Mouse (Mus musculus) right cerebral cortex, adult 18-20 months (tissue): ENCODE data around the gene Agr2.

Experiments used
- DNase-seq: peaks from one replicate; pipeline ENCODE4 v3.0.0; 2022; ENCODE audit warnings: mixed read lengths

The Agr2 gene

DNA sequence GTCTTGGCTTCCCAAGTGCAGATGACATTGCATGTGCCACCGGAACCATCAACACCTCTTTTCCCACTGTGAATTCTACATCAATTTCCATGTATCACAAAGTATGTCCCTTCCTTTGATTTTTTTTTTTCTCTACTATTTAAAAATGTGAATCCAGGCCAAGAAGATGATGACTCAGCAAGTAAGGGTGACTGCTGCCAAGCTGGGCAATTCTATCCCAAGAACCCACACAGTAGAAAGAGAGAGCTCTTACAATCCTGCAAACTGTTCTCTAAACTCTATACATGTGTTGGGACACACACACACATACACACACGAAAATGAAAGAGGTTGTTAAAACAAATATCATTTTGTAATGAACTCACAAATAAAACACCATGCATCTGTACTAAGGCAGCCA, 34.5 kb downstream of the Agr2 start:
- peak; percentile 47 for DNase-seq

- DNase-seq = peak; percentile 68
Measured at GRCm38 (mm10) chr12:36028968-36029645, 36.4 kb downstream of the Agr2 start.

- DNase-seq = no peak
Measured at GRCm38 (mm10) chr12:36029687-36030086, 37.0 kb downstream of the Agr2 start.

DNA sequence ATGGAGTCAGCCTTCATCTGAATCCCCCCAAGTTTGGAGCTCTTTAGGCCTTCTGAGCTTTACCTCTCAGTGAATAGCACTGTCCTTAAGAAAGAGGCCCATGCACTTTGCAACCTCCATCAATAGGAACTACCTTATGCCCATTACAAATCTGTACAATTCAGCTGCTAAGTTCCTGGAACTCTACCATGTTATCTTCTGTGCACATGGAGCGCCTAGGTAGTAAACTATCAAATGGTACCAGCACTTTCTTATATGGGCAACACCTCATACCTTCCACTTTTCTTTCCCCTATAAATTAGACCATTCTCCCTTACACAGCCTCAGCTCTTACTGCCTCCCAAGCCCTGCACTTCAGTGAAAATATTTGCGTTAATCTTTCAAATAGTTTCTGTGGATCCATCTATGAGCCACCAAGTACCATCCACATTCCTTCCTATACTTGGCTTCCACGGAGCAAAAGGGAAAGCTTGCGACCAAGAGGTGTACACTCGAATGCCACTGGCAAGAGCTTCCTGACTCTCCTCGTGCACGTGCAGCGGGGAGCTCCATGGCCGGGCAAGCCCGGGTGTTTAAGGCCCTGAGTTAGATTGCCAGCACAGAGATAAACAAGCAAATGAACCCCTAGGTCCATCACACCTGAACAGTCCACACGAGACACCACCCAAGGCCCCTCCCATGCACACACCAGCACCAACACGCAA, 38.1 kb downstream of the Agr2 start:
- no peak for DNase-seq

DNA sequence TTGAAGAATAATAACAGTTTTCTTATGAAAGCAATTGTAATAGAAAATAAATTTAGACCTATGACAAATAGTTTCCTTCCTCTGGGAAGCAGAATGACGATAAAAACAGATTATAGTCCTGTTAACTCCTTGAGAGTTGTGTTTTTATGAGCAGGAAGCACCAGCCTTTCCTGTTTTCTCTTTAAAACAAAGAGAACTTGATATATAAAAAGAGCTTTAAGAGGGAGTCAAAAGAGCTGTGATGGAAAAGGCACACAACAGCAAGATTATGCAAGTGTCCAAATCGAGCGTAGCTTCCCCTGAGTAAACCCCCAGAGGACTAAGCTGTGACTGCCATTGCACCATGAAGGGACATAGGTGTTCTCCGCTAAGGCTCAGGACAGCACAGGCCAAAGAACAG, 39.7 kb downstream of the Agr2 start:
- no peak for DNase-seq

DNA sequence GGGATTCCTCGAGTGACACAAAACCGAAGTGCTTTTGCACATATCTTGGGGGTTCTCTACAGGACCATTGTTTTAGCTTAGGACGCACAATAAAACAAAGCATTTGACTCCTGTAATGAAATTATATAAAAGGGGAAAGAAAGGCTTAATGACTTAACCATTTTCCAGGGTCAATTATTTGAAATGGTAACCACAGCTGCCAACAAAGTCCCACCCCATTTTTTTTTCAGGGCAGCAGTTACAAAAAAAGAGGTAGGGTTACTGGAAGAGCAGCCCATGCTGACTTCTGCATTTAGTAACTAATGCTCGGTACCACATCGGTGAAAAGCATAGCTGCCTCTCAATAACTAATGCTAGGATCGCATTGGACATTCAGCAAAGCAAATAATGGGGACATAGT, 42.8 kb downstream of the Agr2 start:
- no peak for DNase-seq

DNA sequence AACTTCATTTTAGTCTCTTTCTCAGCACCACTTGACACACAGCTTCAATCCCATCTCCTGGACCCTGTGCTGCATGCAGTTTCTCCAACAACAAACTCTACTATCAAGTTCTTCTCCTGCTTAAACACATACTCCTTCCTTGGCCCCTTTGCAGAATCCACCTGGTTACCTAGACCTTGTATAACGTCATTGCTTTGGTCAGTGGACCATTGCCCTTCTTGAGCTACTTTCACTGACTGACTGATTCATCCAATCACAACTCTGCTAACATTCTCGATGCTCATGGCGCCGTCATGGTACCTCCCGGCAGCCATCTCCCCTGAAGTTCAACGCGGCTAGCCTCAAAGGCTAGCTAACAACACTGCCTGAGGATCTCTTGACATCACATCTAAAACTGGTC, 43.4 kb downstream of the Agr2 start:
- DNase-seq = no peak

DNA sequence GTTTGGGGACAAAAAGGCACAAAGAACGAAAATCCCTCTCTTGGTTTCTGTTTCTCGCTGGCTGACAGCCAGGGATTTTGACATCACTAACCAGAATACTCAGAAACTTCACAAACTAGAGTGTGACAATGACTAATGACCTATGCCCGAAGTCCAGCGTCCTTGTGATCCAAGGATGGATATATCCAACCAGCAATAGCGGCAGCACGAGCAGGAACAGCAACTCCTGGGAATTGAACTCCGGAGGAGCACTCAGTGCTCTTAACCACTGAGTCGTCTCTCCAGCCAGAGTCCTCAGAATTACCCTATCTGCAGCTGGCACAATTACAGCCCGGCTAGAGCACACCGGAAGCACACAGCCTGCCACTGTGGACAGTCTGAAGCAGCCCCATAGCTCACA, 44.1 kb downstream of the Agr2 start:
- DNase-seq = no peak

GRCm38 (mm10) chr12:36039541-36040084, 46.9 kb downstream of the Agr2 start:
- no peak for DNase-seq

- DNase-seq = peak; percentile 18
Measured at GRCm38 (mm10) chr12:36040571-36041280, 48.0 kb downstream of the Agr2 start.

DNA sequence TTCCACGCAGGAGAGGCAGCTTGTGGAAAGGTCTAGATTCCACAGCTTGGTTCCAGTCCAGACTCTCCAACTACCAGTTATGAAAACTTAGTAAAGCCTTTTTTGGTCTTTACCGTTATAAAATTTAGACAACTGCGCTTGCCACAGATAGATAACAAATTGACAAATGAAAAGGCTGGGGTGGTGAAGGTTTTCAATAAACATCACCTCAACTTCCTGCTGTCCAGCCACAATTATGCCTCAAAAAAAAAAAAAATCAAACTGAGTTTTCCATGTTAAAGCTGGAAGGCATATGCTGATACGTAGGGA, 48.5 kb downstream of the Agr2 start:
- DNase-seq = no peak

DNA sequence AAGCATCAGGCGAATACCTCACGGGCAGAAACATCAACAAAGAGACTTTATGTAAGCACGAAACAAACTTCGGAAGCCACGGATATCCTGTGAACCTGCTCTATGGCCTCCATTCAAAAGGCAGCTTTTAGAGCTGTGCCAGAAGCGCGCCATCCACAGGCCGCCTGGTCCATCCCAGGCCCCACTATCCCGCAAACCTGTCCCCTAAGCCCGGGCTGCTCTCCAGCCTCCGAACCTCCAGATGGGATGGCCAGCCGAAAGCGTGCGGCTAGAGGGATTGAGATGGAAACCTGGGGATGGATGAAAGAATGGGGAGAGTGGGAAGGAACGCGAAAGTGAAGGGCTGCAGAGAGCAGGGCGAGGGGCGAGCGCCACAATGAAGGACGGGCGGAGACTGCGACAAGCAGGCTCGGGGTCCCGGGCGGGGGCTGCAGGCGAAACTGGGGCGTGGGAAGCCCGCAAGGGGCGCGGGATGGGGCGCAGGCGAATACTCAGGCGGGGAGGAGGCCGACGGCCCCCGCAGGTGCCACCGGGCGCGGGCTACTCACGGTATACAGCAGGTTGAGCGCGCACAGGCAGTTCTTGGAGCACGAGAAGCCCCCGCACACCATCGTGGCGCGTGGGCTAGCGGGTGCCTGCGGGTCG, 49.1 kb downstream of the Agr2 start:
- peak; percentile 65 for DNase-seq

GRCm38 (mm10) chr12:36042348-36042778, 49.7 kb downstream of the Agr2 start, which contains the start of gene Tspan13:
Tspan13 (minus strand) TSS chr12:36042500.
- DNase-seq = peak; percentile 94

GRCm38 (mm10) chr12:36044691-36045090, 52.0 kb downstream of the Agr2 start:
- DNase-seq = no peak

DNA sequence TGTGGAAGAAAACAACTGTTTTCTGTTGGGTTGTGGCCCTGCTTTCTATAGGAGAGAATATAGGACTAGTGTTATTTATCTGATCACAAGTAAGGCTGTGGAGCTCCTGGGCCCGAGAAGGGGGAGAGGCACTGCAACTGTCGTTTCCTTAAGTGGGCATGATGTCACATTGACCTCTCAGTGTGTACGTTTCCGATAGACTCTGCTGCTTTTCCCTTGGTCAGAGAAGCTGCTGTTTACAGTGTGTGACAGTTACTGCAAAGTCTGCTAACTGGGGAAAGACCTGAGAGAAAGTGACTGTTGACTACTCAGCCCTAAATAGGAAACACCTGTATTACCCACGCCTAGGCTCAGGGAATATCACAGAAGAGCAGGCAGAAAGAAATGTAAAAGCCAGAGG, 53.5 kb downstream of the Agr2 start:
- no peak for DNase-seq

- no peak for DNase-seq
Measured at GRCm38 (mm10) chr12:36047593-36047992, 54.9 kb downstream of the Agr2 start.

GRCm38 (mm10) chr12:36050276-36050675, 57.6 kb downstream of the Agr2 start:
- no peak for DNase-seq
